Mouse (Mus musculus) central nervous system, embryonic 14 days (tissue): ENCODE data around the gene Arl13b. TPM values are rescaled to one million over a fixed set of nuclear protein-coding genes. Genes with fewer than 3 reads are reported as not detected.

ENCODE experiments used
- polyA plus RNA-seq: library from polyadenylated mRNA; depleted of rRNA; stranded (reverse); fragments of >200 nt; gene quantifications from 2 replicates; pipeline ENCODE4 v1.2.3, GENCODE M21; 2012; rRNA removed

Gene Arl13b
- polyA plus RNA-seq = 16.5 and 17.3 TPM in 2 replicates

GRCm38 (mm10) chr16:62846498-62847312 is at the start of gene Arl13b:
TSS of gene Arl13b (minus strand) at chr16:62847040.

GRCm38 (mm10) chr16:62854191-62855068 is 7.6 kb upstream of the Arl13b start, which contains the start of gene Pros1:
TSS of gene Pros1 (plus strand) at chr16:62854307.

DNA sequence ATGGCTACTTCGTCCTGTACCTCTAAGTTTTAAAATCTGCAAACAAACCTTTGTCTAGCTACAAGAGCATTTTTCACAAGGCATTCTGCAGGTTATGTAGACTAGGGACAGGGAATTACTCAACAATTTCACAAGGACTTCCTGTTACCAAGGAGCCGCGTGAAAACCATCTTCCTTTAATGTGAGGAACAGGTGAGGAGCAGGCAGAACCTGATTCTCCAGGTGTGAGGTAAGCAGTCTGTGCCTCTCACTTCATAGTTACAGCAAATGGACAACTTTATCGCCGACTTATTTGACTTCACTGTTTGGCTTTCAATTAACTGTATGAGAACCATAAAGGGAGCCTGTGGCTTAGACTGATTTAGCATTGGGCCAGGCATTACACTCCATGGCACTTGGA is 32.3 kb downstream of the Arl13b start, which contains the start of gene Stx19:
Gene Stx19, plus strand, starts transcription at position 186 of the 400 bp plus-strand sequence.

GRCm38 (mm10) chr16:62786621-62787331 is 60.1 kb downstream of the Arl13b start, which contains the start of gene Nsun3:
TSS of gene Nsun3 (minus strand) at chr16:62786818.

Other genes with a start within 250 kb of the Arl13b start
- 8.8 and 9.8 TPM in 2 replicates for gene Nsun3, start 60.2 kb downstream of the Arl13b start, polyA plus RNA-seq
- gene Stx19, start 32.4 kb downstream of the Arl13b start, polyA plus RNA-seq = 0.04 TPM in 1 of 2 replicates, not detected in the other
- 5.6 and 9.1 TPM in 2 replicates for gene Pros1, start 7.3 kb upstream of the Arl13b start, polyA plus RNA-seq